Mouse (Mus musculus): Measurements from ENCODE around the gene Isx. TPM values are rescaled to one million over a fixed set of nuclear protein-coding genes. Genes with fewer than 3 reads are reported as not detected.

The Isx gene
- not detected in 2 replicates for polyA plus RNA-seq (2016; fragmentation: Nextera tagmentation; extraction: Ambion mirVana)

DNA sequence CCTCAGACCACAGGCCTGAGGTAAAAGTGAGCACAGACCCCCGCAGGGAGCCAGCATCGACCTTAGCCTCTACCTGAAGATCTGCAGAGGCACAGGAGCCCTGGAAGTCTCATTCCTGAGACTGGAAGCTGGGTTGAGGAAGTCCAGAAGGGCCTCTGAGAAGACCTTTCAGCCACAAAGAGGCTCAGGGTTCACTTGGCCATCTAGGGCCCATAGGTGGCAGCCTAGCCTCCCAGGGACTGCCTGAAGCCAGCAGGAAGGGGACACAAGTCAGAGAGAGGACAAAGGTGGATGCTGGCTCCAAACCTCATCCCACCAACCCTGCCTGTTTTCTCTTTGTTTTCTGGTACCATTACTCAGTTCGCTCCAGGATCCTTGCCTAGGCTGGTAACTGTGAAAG is at the start of gene Isx:
Gene Isx, plus strand, starts transcription at position 234 of the 400 bp plus-strand sequence.
- ATAC-seq (ENCODE audit: low FRiP score, low read depth): no peak
- 81% methylated on average over 3 of the region's 3 CpGs for WGBS
- H3K4me2 ChIP-seq (replicated peaks): no peak within 1 kb of the TSS

GRCm38 (mm10) chr8:74827689-74828088 is 45.3 kb upstream of the Isx start:
- no peaks in the 10 kb centered on the region for H3K9me3 ChIP-seq
- no peak overlapping the region for H3K9ac ChIP-seq (replicated peaks)
- H3K4me3 ChIP-seq: no peak overlapping the region
- no peak overlapping the region for H3K4me2 ChIP-seq (replicated peaks)
- no peaks in the 10 kb centered on the region for H3K4me1 ChIP-seq
- ATAC-seq (ENCODE audit: low FRiP score, low read depth): no peak
- 78% methylated on average over 3 of the region's 3 CpGs for WGBS
- H3K36me3 ChIP-seq: no peaks in the 10 kb centered on the region
- no peaks in the 10 kb centered on the region for H3K27me3 ChIP-seq
- H3K27ac ChIP-seq (replicated peaks): no peak overlapping the region

More for the DNA sequence above, at the start of gene Isx:
- H3K27ac ChIP-seq (replicated peaks): no peak within 1 kb of the TSS
- no peaks in the 10 kb centered on the region for H3K36me3 ChIP-seq
- no peaks in the 10 kb centered on the region for H3K27me3 ChIP-seq
- H3K4me1 ChIP-seq: no peaks in the 10 kb centered on the region
- no peaks in the 10 kb centered on the region for H3K9me3 ChIP-seq
- H3K4me3 ChIP-seq: no peak within 1 kb of the TSS
- no peak within 1 kb of the TSS for H3K9ac ChIP-seq (replicated peaks)

DNA sequence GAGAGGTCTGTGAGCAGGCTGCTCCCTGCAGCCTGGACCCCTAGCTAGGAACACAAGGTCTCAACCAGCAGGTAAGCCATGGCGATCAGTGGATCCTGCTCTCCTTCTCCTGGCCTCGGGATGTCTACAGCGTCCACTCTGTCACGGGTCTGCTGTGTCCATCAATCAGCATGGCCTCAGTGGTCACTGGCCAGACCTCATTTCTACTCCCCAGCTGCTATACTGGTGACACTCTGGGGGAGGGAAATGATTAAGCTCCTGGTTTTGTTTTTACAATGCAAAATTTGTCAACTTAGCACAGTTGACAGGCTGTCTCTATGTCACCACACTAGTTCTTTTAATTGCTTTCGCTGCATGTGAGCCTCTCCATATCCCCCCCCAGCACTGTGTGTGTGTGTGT is 41.7 kb upstream of the Isx start:
- Histone ChIP-seq H3K4me3 (no peak overlapping the region), H3K9ac (replicated peaks) (no peak overlapping the region), H3K27ac (replicated peaks) (no peak overlapping the region), H3K36me3 (no peaks in the 10 kb centered on the region), H3K9me3 (no peaks in the 10 kb centered on the region), H3K4me1 (no peaks in the 10 kb centered on the region), H3K27me3 (no peaks in the 10 kb centered on the region), H3K4me2 (replicated peaks) (no peak overlapping the region)
- ATAC-seq (ENCODE audit: low FRiP score, low read depth): no peak
- WGBS: 84% methylated on average over 5 of the region's 5 CpGs

GRCm38 (mm10) chr8:74834246-74834645 is 38.7 kb upstream of the Isx start:
- no peak for ATAC-seq (ENCODE audit: low FRiP score, low read depth)
- Histone ChIP-seq H3K9me3 (no peaks in the 10 kb centered on the region), H3K27me3 (no peaks in the 10 kb centered on the region), H3K4me2 (replicated peaks) (no peak overlapping the region), H3K27ac (replicated peaks) (no peak overlapping the region), H3K9ac (replicated peaks) (no peak overlapping the region), H3K4me3 (no peak overlapping the region), H3K4me1 (no peaks in the 10 kb centered on the region), H3K36me3 (no peaks in the 10 kb centered on the region)
- 70% methylated on average over 1 of the region's 1 CpGs for WGBS

GRCm38 (mm10) chr8:74847376-74848048 is 25.5 kb upstream of the Isx start:
- H3K9ac ChIP-seq (replicated peaks): no peak overlapping the region
- H3K4me1 ChIP-seq: no peaks in the 10 kb centered on the region
- ATAC-seq (ENCODE audit: low FRiP score, low read depth): peak; percentile 34; the same call in 1 of the 2 replicates
- H3K36me3 ChIP-seq: no peaks in the 10 kb centered on the region
- H3K4me3 ChIP-seq: no peak overlapping the region
- H3K27me3 ChIP-seq: no peaks in the 10 kb centered on the region; the same call in 1 of the 2 replicates
- 21% methylated on average over 12 of the region's 12 CpGs for WGBS
- no peak overlapping the region for H3K4me2 ChIP-seq (replicated peaks)
- no peak overlapping the region for H3K27ac ChIP-seq (replicated peaks)
- no peaks in the 10 kb centered on the region for H3K9me3 ChIP-seq

- 93% methylated on average over 1 of the region's 1 CpGs for WGBS
- Histone ChIP-seq H3K4me1 (no peaks in the 10 kb centered on the region), H3K27me3 (no peaks in the 10 kb centered on the region; the same call in 1 of the 2 replicates), H3K27ac (replicated peaks) (no peak overlapping the region), H3K4me3 (no peak overlapping the region), H3K9ac (replicated peaks) (no peak overlapping the region), H3K36me3 (no peaks in the 10 kb centered on the region), H3K9me3 (no peaks in the 10 kb centered on the region), H3K4me2 (replicated peaks) (no peak overlapping the region)
- no peak for ATAC-seq (ENCODE audit: low FRiP score, low read depth)
Measured at GRCm38 (mm10) chr8:74848707-74849106, 24.3 kb upstream of the Isx start.

GRCm38 (mm10) chr8:74850971-74851370 is 22.0 kb upstream of the Isx start:
- H3K4me2 ChIP-seq (replicated peaks): no peak overlapping the region
- H3K36me3 ChIP-seq: no peaks in the 10 kb centered on the region
- H3K9ac ChIP-seq (replicated peaks): no peak overlapping the region
- H3K9me3 ChIP-seq: no peaks in the 10 kb centered on the region
- no peak for ATAC-seq (ENCODE audit: low FRiP score, low read depth)
- H3K27me3 ChIP-seq: no peaks in the 10 kb centered on the region; the same call in 1 of the 2 replicates
- no peak overlapping the region for H3K27ac ChIP-seq (replicated peaks)
- H3K4me1 ChIP-seq: no peaks in the 10 kb centered on the region
- H3K4me3 ChIP-seq: no peak overlapping the region

DNA sequence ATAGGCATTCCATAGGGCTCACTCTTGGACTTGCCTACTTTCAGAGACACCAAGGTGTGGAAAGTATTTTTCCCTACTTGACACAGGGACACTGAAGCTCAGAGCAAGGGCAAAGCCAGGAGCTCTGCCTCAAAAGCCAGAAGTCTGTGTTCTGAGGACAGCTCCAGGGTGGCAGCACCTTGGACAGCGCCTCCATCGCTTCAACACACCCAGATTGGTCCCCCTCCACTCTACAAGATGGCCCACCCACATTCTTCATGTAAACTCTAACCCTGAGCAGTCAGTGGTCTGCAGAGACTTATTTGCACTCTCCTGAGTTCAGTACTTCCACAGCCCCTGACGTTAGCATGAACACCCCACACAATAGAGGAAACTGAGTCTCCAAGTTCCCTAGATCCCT is 21.1 kb upstream of the Isx start:
- Histone ChIP-seq H3K36me3 (no peaks in the 10 kb centered on the region), H3K9me3 (no peaks in the 10 kb centered on the region), H3K27me3 (no peaks in the 10 kb centered on the region; the same call in 1 of the 2 replicates), H3K4me1 (no peaks in the 10 kb centered on the region), H3K27ac (replicated peaks) (no peak overlapping the region), H3K9ac (replicated peaks) (no peak overlapping the region), H3K4me2 (replicated peaks) (no peak overlapping the region), H3K4me3 (no peak overlapping the region)
- 37% methylated on average over 3 of the region's 3 CpGs for WGBS
- ATAC-seq (ENCODE audit: low FRiP score, low read depth): no peak

DNA sequence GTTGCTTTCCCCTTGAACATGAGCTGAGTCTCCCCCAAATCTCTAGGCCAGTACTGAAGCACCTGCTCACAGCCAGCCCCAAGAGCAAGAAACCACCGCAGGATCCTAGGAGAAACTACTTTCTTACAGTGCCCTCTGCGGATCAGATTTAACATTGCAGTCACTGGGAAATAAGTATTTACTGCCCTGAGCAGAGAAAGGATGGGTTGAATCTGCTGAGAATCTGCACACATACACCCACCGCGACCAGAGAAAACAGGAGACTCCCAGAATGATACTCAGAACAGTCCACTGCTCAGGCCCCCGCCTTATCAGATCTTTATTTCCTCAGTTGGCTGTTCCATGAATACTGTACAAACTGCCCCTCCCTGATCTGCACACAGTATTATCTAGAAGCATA is 19.5 kb upstream of the Isx start:
- Histone ChIP-seq H3K4me1 (no peaks in the 10 kb centered on the region), H3K9ac (replicated peaks) (no peak overlapping the region), H3K4me2 (replicated peaks) (no peak overlapping the region), H3K27ac (replicated peaks) (no peak overlapping the region), H3K9me3 (no peaks in the 10 kb centered on the region), H3K27me3 (no peaks in the 10 kb centered on the region), H3K36me3 (no peaks in the 10 kb centered on the region), H3K4me3 (no peak overlapping the region)
- ATAC-seq (ENCODE audit: low FRiP score, low read depth): peak; percentile 63
- 34% methylated on average over 5 of the region's 5 CpGs for WGBS

- Histone ChIP-seq H3K9ac (replicated peaks) (no peak overlapping the region), H3K4me2 (replicated peaks) (no peak overlapping the region), H3K27ac (replicated peaks) (no peak overlapping the region), H3K27me3 (no peaks in the 10 kb centered on the region), H3K36me3 (no peaks in the 10 kb centered on the region), H3K9me3 (no peaks in the 10 kb centered on the region), H3K4me1 (no peaks in the 10 kb centered on the region), H3K4me3 (no peak overlapping the region)
- ATAC-seq (ENCODE audit: low FRiP score, low read depth): no peak
- 93% methylated on average over 4 of the region's 4 CpGs for WGBS
Measured at GRCm38 (mm10) chr8:74854786-74855185, 18.2 kb upstream of the Isx start.

- 97% methylated on average over 3 of the region's 3 CpGs for WGBS
- Histone ChIP-seq H3K9ac (replicated peaks) (no peak overlapping the region), H3K4me1 (no peaks in the 10 kb centered on the region), H3K4me2 (replicated peaks) (no peak overlapping the region), H3K9me3 (no peaks in the 10 kb centered on the region), H3K27ac (replicated peaks) (no peak overlapping the region), H3K36me3 (no peaks in the 10 kb centered on the region), H3K4me3 (no peak overlapping the region), H3K27me3 (no peaks in the 10 kb centered on the region)
- no peak for ATAC-seq (ENCODE audit: low FRiP score, low read depth)
Measured at GRCm38 (mm10) chr8:74855341-74855740, 17.6 kb upstream of the Isx start.

GRCm38 (mm10) chr8:74859241-74859640 is 13.7 kb upstream of the Isx start:
- no peak for ATAC-seq (ENCODE audit: low FRiP score, low read depth)
- H3K9me3 ChIP-seq: no peaks in the 10 kb centered on the region
- H3K36me3 ChIP-seq: no peaks in the 10 kb centered on the region
- no peaks in the 10 kb centered on the region for H3K27me3 ChIP-seq
- no peak overlapping the region for H3K27ac ChIP-seq (replicated peaks)
- no peak overlapping the region for H3K4me3 ChIP-seq
- no peak overlapping the region for H3K9ac ChIP-seq (replicated peaks)
- WGBS: 92% methylated on average over 4 of the region's 4 CpGs
- no peaks in the 10 kb centered on the region for H3K4me1 ChIP-seq
- H3K4me2 ChIP-seq (replicated peaks): no peak overlapping the region

- Histone ChIP-seq H3K27ac (replicated peaks) (no peak overlapping the region), H3K4me3 (no peak overlapping the region), H3K4me1 (no peaks in the 10 kb centered on the region), H3K4me2 (replicated peaks) (no peak overlapping the region), H3K27me3 (no peaks in the 10 kb centered on the region), H3K9ac (replicated peaks) (no peak overlapping the region), H3K9me3 (no peaks in the 10 kb centered on the region), H3K36me3 (no peaks in the 10 kb centered on the region)
- 63% methylated on average over 6 of the region's 6 CpGs for WGBS
- no peak for ATAC-seq (ENCODE audit: low FRiP score, low read depth)
Measured at GRCm38 (mm10) chr8:74860449-74860848, 12.5 kb upstream of the Isx start.

All from midbrain, embryonic 12.5 days (tissue).